Mouse (Mus musculus): ENCODE measurements at regions not wholly inside any gene's neighbourhood (a gene's known extent, or its start where the extent isn't known, plus 50 kb on each side); places are given as distances from the start of the nearest gene placed in this dataset.

DNA sequence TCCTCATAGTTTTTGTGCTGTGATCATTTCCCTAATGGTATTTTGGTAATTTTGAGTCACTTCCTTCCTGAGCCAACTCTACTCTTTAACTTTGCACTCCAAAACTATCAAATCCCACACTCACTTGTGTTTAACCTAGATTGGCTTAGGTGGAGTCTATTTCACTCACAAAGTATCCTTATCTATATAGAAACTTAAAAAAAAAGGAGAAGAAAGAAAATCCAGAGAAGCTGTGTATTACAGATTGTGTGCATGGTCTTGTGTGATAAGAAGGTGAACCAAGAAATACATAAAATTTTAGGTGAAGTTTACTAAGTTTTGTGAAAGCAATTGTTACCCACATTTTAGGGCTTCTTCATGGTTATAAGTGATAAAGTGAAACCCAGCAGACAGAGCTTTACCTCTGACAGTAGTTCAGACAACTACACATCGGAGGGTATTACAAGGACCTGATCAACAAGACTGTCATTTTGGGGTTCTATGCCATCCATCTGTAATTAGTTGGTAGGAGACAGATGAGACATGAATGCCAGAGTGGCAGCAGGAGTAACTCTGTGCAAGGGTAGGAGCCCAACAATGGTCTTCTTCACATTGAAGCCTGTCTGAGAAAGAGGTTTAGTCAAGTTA lies 350.0 kb downstream of the Ccser2 start:
- no peak for DNase-seq

GRCm38 (mm10) chr14:36617987-36618386 lies 350.6 kb downstream of the Ccser2 start:
- no peak for DNase-seq

- DNase-seq = no peak
Measured at GRCm38 (mm10) chr14:36614926-36615325, 353.7 kb downstream of the Ccser2 start.

DNA sequence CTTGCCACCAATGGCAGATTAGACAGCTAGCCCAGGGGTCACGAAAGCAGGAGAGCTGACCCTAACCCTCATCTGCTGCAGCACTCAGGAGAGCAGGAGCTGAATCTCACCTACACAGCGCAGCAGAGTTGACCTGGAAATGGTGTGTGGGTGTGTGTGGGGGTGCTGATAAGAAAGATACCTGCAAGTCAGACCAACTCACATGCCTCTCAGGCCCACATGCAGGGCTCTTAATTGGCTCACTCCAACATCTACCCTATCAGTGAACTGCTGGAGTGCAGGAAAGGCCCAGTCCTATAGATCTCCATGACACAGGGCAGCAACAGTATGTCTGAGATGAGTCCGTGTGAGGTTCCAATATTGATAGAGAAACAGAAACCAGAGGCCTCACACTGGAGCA lies 355.7 kb downstream of the Ccser2 start:
- no peak for DNase-seq

DNA sequence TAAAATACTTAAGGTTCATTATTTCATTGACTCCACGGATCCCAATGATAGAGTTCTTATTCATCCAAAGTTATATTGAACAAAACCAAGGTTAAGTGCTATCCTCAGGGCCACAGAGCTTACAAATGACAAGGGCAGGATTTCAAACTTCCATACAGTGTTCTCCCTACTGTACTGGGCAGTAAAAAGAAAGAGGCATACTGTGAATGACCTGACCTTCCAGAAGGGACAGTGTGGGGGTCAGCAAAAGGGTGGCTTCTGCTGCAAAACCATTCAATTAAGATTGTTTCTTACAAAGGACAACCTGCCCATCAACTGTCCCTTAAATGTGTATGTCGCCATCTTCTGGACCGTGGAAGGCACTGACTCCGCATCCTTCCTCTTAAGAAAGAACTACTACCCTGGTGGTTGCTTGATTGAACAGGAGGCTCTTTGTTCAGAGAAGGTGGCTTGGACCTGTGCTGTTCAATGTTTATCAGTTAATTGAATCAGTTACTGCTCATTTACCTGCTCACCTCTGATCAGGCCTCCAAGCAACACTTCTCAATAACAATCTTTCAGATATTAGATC lies 384.4 kb downstream of the Ccser2 start:
- no peak for DNase-seq

DNA sequence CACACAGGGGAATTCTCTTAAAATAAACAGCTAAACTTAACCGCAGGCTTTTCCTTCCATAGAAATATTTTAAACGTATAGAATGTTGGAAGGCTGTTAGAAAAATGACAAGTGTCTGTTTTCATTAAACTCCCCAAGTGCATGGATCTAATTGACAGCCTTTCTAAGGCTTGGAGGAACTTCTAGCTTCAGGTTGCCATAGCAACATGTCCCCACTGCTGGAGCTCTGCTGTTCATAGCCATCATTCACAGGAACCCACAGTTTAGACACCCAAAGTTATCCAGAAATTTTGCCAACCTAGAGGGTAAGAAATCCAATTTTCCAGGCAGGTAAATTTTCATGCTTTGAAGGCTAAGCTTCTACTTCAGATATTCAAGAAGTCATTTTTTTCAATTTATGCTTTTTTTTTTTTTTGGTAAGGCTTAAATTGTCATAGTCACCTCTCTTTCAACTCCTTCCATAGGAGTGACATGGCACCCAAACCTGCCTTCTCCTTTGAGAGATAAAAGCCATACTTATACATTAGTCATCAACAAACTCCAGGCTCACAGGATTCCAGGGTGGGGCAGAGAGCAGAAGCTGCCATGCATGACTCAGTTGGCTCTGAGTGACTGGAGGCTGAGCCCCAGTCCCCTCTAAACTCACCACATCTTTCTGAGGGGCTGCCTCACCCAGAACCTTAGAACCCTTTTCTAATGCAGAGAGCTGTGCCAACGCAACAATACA lies 385.1 kb downstream of the Ccser2 start:
- DNase-seq = no peak

DNA sequence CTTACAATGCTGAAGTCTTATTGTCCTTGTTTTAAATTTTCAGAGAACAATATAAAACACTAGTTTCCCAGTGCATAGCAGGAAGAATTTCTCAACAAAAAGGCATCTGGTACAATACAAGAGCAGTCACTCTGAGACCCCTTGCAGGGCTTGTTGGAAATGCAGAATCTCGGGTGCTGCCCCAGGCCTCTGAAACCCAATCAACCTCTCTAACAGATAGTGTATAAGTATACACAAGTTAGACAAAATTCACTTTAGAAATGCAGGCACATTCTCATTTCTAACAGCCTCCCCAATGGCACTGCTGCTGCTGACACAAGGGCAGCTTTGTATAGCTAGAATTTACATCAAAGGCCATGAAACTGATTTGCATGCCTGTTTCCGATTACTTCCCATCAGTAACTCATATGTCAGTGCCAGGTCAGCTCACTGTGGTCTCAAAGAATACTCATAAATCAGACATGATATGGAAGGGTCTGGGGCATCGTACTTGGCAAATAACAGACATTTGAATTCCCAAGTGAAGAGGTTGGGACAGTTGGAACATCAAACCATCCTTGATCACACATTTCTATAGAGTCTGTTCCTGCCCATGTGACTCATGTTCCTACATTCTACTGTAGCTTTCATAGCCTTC lies 405.2 kb downstream of the Ccser2 start:
- DNase-seq = no peak

GRCm38 (mm10) chr14:36537402-36537801 lies 431.2 kb downstream of the Ccser2 start:
- no peak for DNase-seq

- DNase-seq = no peak
Measured at GRCm38 (mm10) chr14:36527310-36527709, 432.6 kb downstream of the 4930474N05Rik start.

GRCm38 (mm10) chr14:36525591-36526037 lies 430.9 kb downstream of the 4930474N05Rik start:
- DNase-seq = no peak

DNA sequence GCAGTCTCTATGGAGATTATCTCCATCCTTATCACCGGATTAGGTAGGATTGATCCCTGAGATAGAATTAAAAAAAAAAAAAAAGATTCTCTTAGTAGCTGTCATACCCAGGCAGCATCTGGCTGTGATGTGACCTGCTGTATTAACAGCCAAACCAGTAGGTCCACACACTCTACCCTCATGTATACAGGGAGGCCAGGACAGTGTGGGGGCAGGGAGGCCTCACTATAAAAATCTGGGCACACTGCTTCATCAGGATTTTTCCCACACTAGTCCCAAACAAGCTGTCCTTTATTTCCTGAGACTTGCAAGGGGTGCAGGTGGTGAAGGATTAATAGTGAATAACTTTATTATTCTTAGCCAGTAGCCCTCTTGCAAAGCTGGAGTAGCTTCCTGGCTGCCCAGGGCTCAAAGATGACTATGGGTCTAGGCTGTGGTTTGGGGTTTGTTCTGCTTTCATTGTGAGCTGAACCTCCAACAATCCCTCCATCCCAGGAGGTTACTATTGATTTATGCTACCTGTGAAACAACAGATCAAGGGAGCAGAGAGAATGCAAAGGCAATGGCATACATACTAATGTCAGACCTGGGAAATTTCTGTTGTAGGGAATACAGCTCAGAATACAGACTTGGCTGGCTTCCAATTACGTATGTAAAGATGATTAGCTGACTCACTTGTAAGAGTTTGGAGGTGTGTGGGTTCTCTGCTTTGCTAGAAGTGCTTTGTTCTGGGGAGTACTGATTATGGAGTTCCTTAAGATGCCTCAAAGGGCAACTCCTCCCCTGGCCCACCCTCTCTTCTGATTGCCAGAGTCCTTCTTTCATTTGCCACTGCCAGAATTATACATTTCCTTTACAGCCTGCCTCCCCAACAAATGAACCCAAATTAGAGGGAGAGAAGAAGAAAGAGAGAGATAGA lies 407.6 kb downstream of the 4930474N05Rik start:
- DNase-seq = no peak

- DNase-seq = no peak
Measured at GRCm38 (mm10) chr14:36499323-36499722, 404.6 kb downstream of the 4930474N05Rik start.

GRCm38 (mm10) chr14:36485499-36485898 lies 390.8 kb downstream of the 4930474N05Rik start:
- no peak for DNase-seq

DNA sequence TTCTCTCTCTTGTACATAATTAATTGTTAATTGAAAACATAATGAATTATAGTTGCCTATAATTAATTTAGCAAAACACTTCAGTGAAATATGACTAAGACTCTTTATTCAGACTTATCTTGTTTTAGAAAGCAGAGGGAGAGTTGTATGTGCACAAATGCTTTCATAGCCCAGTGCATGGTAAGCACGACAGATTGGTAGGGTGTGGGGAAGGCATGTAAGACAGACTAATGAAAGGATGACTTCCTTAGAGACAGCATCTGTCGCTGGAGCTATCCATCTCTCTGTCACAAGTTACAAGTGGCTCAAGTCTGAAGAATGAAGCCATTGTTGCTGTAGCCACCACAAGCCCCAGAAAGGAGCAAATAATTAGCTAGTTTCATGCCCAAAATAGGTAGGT lies 376.9 kb downstream of the 4930474N05Rik start:
- DNase-seq = no peak

DNA sequence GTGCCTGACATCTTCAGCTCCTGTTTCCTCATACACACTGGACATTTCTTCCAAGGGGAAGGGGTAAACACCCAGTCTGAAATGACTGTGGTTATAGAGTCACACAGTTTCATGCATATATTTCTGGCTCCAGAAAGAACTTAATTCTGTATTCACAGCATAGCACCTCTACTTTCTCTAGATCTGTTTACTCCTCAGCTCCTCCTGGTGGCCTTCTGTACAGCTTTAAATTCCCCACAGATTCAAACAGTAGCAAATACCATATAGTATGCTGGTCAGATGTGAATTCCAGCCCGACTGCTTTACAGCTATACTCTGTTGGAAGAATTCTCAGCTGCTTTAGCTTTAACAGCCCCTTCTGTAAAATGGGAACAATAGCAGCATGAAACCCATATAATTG lies 375.6 kb downstream of the 4930474N05Rik start:
- DNase-seq = no peak

GRCm38 (mm10) chr14:36453049-36453448 lies 358.3 kb downstream of the 4930474N05Rik start:
- DNase-seq = no peak

GRCm38 (mm10) chr14:36450126-36450525 lies 355.4 kb downstream of the 4930474N05Rik start:
- DNase-seq = no peak

DNA sequence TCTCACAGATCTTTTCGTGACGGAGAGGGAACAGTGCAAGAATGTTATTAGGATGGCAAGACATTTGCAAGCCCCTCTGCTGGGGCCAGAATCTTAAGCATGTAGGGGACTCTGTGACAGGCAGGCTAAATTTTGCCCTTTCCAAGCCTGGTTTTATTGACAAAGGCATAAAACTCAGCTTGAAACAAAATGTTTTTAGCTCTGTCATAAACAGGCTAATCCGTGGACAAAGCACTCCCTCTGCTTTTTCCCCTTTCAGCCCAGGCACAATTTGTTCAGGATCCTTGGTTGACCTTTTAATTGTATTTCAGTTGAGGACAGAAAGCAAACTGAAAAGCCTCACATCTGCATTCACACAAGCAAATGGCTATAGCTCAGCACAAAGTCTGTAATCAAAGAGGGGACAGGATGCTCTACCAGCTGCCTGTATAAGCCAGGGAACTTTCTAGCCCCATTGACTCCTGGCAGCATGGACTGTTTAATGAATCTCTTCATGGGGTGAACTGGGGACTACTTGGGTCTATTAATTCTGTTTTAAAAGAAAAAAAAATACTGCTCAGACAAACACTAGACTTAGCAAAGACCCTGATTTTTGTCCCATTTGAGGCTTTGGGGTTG lies 320.0 kb downstream of the 4930474N05Rik start:
- no peak for DNase-seq

DNA sequence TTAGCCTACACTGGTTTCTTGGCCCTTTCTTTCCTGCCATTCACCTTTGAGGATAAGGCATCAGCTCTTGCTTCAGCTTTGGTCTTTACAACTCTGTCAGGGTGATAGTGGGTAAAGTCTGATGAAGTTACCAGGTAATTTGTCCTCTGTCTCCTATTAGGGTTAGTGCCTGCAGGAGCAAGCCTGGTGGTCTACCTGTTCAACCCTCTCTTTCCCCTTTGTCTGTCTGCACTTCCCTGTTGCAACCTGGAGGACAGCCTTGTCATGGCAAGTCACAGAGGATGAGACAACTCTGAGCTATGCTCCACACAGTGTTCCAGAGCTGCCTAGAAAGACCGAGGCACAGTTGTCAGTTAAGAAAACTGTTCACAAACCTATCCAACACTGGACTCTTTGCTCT lies 319.5 kb downstream of the 4930474N05Rik start:
- no peak for DNase-seq
